Mouse (Mus musculus) right cerebral cortex, postnatal 25 days (tissue): Measurements from ENCODE around the gene Sh3bp2.
"Not testable (repeated sequence)": the region's sequence is repeated elsewhere in the genome, so short reads cannot be mapped to it uniquely, and the experiment has no call there.

Source experiments
- DNase-seq: peaks from one replicate; pipeline ENCODE4 v3.0.0; 2022

Sh3bp2 gene

DNA sequence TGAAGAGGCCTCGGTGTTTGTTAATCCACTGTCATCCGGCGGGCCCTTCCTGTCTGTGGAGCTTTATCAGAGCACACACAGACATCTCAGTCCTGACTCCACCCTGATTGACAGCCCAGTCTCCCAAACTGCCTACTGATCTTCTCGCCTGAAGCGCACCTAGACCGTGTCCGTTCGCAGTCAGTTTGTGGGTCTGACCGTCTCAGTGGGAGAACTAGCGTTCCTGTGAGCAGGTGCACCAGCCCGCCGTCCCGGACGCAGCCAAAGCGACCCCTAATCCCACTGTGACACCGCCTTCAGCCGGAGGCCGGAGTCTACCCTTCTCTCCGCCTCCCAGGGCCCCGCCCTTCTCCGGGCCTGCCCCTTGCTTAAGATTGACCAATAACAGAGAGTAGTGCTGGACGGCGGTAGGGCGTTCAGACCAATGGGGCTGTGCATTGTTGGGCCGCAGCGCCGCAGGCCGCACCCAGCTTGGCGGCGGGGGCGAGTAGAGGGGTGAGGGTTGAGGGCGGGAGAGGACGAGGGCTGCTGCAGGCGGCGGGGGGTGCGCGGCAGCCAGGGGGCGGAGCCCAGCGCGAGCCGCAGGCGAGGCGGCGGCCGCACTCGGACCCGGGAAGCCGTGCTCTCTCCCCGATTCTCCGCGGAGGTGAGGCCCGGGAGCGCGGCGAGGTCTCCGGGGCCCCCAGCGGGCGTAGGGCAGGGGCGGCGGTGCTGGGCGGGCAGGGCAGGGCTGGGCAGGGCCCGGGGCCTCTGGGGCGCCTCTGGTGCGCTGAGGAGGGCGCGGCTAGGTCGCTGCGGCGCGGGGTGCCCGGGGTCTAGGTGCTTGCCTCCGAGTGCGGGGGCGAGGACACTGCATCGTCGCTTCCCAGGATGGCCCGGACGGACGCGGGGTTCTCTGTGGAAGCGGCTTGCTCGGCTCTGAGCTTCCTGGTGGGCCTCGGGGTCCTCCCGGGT is 47.9 kb downstream of the Sh3bp2 start, which contains the start of gene Add1:
Add1 (plus strand) TSS at position 397 of the 954 bp plus-strand sequence.
- peak; percentile 98 for DNase-seq

DNA sequence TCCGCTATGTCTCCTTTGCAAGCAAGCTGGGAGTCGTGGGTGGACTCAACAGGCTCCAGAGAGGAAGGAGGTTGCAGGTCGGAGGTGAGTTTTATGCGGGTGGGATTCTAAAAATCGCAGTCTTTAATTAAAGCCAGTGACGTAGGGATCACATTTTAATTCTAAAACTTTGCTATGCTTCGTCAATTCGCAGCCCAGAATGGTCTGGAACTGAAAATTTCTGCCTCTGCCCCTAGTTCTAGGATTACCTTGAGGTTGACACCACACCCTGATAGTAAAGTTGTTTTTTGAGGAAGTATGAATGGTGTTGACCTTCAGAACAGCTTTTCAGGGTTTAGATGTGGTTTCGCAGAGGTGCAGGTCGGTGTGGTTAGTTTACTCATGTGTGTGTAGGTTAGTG is 49.1 kb downstream of the Sh3bp2 start:
- DNase-seq: no peak

- DNase-seq: no peak
These were observed 50.6 kb downstream of the Sh3bp2 start for GRCm38 (mm10) chr5:34576286-34576685.

DNA sequence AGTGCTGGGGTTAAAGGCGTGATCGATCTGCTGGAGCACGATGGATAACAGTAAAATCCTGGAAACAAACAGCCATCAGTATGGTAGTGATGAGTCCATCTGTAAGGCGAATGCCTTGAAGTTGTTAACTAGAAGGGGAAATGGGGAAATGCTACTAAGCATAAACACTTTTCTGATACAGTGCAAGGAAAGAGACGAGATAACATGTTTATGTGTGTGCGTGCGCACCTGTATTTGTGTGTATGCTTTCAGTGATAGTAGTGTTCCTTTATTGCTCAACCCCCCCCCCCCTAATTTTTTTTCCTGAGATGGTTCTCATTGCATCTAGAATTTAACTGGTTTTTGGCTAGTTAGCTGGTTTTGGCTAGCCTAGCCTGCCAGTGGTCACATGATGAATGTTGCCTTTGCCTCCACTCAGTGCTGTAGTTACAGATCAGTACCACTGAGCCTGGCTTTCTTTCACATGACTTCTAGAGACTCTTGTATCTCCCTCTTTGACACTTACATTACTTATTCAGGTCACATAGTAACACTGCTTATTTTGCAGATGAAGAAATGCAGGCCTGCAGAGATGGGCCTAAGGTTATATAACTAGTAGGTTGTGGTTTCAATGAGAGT is 52.5 kb downstream of the Sh3bp2 start:
- no peak for DNase-seq

DNA sequence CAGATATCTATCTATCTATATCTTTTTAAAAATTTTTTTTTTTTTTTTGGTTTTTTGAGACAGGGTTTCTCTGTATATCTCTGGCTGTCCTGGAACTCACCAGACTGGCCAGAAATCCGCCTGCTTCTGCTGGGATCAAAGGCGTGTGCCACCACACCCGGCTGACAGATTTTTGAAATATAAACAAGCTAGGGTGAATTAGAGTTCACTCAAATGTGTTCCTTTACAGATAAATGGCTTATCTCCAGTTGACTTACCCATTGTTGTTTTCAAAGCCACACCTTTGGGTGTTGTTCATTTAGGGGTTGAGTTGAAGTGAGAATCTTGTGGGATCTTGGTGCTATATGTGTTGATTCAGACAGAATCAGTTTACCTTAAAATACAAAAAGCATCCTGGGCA is 53.7 kb downstream of the Sh3bp2 start:
- no peak for DNase-seq

- peak; percentile 54 for DNase-seq
These were observed 56.2 kb downstream of the Sh3bp2 start for GRCm38 (mm10) chr5:34581671-34582313.

- peak; percentile 21 for DNase-seq
These were observed 56.7 kb downstream of the Sh3bp2 start for GRCm38 (mm10) chr5:34582314-34582675.

DNA sequence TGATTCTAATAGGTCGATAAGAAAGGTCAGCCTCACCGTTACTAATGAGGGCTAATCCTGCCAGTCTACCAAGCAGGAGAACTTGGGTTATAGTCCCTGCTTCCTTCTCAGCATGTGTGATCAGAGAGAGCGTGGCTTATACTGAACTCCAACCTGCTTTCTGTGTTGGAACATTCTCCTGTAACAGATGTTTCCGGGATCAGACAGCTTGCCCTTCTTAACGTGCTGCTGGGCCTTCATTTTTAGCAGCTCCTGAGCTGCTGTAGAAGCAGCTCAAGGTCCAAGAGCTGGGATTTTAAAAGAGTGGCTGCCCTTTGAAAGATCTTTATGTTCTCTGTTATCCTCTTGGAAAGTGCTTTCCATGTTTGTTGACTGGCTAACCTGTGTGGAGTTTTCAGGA is 59.6 kb downstream of the Sh3bp2 start:
- DNase-seq: no peak

GRCm38 (mm10) chr5:34587881-34588280 is 62.2 kb downstream of the Sh3bp2 start:
- no peak for DNase-seq

- DNase-seq: no peak
These were observed 64.4 kb downstream of the Sh3bp2 start for GRCm38 (mm10) chr5:34590059-34590458.

- no peak for DNase-seq
These were observed 65.1 kb downstream of the Sh3bp2 start for GRCm38 (mm10) chr5:34590702-34591101.

DNA sequence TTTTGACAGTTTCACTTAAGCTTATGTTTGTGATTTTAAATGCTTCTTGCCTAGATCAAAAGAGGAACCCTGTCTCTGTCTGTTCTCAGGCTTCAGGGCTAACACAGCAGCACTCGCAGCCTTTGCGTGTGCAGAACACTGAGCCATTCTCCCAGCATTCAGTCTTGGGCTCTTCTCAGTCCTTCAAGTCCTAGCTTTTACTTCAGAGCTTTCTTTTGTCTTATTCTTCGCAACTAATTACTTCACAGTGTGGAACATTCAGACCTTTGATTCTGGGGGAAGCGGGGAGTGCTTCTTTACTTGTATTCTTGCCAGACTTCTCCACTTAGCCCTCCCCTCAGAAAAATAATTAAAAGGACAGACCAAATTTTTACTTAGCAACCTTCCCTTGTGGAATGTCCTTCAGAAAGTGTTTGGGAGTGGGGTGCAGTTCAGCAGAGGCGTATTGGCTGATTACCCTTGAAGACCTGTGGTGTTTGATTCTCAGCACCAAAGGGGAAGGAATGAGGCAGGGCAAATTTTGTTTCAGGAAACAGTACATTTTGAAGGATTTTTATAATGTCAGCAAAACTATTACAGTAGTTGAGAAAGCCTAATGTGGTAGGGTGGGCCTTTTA is 65.9 kb downstream of the Sh3bp2 start:
- DNase-seq: no peak

DNA sequence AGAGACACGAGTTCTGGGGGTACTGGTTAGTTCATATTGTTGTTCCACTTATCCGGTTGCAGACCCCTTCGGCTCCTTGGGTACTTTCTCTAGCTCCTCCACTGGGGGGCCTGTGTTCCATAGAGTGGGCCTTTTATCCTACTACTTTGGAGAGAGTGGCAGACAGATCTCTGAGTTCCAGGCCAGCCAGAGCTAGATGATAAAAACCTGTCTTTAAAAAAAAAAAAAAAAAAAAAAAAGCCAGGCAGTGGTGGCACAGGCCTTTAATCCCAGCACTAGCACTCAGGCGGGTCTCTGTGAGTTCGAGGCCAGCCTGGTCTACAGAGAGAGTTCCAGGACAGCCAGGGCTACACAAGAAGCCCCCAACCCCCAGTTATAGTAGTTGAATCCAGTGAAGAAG is 66.6 kb downstream of the Sh3bp2 start:
- not testable (repeated sequence) for DNase-seq

- DNase-seq: no peak
These were observed 67.0 kb downstream of the Sh3bp2 start for GRCm38 (mm10) chr5:34592666-34593065.

DNA sequence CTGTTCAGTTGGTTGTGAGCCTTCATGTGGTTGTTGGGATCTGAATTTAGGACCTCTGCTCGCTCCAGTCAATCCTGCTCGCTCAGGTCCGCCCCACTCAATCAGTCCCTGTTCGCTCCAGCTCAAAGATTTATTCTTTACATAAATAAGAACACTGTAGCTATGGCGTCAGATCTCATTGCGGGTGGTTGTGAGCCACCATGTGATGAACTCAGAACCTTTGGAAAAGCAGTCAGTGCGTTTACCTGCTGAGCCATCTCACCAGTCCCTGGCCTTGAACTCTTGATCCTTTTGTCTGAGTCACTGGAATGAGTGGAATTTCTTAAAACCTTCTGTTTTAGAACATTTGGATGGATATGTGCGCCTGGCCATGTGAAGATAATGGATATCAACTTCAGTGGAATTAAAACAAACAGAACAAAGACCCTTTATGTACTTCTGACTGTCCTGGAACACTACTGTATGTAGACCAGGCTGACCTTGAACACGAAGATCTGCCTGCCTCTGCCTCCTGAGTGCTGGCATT is 67.6 kb downstream of the Sh3bp2 start:
- DNase-seq: no peak

GRCm38 (mm10) chr5:34604576-34604975 is 78.9 kb downstream of the Sh3bp2 start:
- no peak for DNase-seq

GRCm38 (mm10) chr5:34607100-34607880 is 81.7 kb downstream of the Sh3bp2 start:
- DNase-seq: no peak

DNA sequence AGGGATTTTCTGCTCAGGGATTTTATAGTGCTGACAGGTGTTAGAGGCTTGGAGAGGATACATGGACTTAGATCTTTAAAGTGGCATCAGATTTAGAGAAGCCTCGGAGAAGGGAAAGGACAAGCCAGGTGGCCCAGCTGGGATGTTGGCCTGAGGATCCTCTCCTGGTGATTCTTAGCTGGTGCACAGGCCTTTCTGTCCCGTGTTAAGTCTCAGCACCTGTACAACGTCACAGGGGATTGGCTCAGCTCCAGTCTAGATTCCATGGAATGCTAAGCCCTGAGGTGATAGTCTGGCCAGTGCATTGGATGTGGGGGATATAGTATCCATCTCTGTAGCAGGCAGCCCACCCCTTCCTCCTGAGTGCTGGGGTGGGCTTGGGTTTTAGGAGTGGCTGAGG is 82.6 kb downstream of the Sh3bp2 start:
- no peak for DNase-seq

GRCm38 (mm10) chr5:34609966-34610365 is 84.3 kb downstream of the Sh3bp2 start:
- no peak for DNase-seq
